Mouse (Mus musculus) E14TG2a.4 (cell line): ENCODE measurements around the gene Coro1c.

Experiments used
- CTCF ChIP-seq: conservative IDR thresholded peaks from 2 replicates; pipeline ENCODE4 v1.5.1; 2014; ENCODE audit warnings: low read length
- NANOG ChIP-seq: IDR thresholded peaks from 2 replicates; pipeline ENCODE4 v1.6.1; 2014; ENCODE audit warnings: borderline replicate concordance, low read length, mixed read lengths

GRCm38 (mm10) chr5:113855696-113856095 lies 52.9 kb downstream of the Coro1c start:
- no peak for TF ChIP-seq CTCF
- no peak for TF ChIP-seq NANOG
